Mouse (Mus musculus): Measurements from ENCODE around the gene Zscan2.
A peak's percentile ranks its signal among the peaks of the same experiment; 100 is the strongest.

The Zscan2 gene

GRCm38 (mm10) chr7:80885666-80886065, 24.9 kb downstream of the Zscan2 start:
- peak; percentile 57 for DNase-seq (ENCODE audit: low read depth)

DNA sequence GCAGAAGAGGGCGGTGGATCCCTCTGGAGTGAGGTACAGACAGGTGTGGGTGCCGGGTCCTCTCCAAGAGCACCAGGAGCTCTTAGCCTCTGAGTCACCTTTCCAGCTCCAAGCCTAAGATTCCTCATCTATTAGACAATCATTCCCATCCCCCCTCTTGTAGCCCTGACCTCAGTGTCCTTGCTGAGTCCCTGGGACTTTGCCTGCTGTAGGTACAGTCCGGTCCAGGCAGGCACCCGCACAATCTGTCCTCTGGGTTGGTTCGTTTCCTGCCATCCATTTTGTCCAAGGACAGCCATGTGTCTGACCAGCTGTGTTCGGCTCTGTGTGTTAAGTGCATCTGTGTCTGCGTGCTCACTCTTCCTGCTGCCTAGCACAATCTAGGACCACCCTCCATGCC, 27.9 kb downstream of the Zscan2 start:
- no peak for DNase-seq (ENCODE audit: low read depth)

DNA sequence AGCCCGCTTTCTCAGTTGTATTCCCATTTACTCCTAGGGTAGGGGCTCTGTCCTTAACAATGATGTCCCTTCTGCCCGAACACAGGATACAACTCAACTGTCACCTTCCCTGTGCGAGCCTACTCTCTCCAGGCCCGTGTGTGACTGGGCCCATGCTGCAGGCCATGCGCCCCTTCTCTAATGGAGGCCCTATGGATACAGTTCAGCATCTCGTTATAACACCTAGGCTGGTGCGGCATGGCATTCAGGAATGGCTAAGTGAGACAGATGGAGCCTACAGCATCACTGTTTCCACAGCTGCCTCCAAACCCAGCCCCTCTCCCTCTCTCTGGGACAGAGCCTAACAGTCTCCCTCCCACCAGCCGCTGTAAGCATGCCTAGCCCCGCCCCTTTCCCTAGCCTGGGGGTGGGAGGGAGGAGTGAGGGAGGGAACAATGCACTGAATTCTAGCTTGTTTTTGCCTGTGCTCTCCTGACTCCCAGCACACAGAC, 28.3 kb downstream of the Zscan2 start:
- peak; percentile 66 for DNase-seq (ENCODE audit: low read depth)

GRCm38 (mm10) chr7:80889841-80890241, 29.1 kb downstream of the Zscan2 start:
- no peak for DNase-seq (ENCODE audit: low read depth)

DNA sequence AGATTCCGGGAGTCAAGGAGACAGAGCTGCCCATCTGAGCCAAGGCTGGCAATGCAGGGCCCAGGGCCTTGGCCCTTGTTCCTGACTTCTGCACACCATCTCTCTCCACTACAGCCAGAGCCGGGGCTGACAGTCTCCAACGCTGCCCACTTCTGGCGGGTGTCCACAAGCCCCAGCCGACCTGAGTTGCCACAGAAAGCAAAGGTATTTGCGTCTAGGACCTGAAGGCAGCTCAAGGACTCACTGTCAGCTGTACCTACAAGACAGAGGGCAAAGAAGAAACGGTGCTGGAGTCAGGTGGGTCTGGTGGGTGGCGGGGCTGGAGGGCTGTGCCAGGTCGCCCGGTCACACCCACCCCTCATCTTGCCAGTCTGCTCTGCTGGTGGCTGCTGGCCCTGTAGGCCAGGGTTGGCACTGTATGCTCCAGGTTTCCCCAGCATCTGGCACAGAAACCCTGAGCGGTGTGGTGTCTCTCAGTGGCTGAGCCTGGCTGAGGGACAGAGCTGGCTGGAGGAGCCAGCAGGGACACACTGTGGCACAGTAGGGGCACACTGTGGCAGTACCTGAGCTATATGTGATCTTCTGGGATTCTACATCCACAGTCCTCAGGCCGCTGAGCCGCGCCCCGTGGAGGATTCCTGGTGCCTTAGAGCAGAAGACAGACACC, 32.5 kb downstream of the Zscan2 start:
- no peak for DNase-seq (ENCODE audit: low read depth)

GRCm38 (mm10) chr7:80893753-80894129, 33.0 kb downstream of the Zscan2 start:
- DNase-seq (ENCODE audit: low read depth) = no peak

DNA sequence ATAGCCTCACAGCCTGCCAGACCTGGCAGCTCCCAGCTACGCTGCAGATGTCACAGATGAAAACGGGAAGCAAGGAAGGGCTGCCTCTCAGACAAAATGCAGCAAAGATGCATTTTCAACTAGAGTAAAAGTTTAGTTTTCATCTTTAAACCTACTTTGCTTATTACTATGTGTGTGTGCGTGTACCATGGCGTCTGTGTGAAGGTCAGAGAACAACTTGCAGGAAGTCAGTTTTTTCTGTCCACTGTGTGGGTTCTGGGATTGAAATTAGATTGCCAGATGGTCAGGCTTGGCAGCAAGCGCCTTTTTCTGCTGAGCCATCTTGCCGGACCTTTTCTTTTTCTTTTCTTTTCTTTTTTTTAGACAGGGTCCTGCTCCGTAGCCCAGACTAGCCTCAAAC, 33.5 kb downstream of the Zscan2 start:
- no peak for DNase-seq (ENCODE audit: low read depth)

DNA sequence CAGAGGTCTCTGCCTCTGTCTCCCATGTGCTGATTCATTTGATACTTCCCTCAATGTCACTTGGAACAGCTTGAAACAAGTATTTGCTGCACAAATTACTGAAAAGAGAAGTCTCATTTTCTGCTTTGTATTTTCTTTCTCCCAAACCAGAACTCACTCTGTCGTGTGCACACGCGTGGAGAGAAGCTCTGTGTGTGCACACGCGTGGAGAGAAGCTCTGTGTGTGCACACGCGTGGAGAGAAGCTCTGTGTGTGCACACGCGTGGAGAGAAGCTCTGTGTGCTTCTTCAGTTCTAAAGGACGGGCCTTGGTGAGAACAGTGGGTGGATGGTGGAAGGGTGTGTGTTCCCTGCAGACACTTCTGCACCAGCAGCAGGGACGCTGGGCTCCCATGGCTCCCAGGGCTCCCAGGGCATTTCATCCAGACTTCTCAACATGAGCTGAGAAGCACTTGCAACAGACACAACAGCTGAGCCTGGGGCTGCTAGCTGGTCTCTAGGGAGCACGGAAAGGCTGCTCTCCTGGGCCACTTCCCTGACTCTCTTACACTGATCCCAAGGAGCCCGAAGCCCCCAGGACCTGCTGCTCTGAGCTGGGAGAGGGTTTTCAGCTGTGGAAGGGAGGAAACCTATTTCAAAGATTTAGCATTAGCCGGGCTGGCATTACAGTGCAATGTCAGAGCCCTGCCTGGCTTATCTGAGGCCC, 34.2 kb downstream of the Zscan2 start:
- no peak for DNase-seq (ENCODE audit: low read depth)

- no peak for DNase-seq (ENCODE audit: low read depth)
Observed at GRCm38 (mm10) chr7:80897134-80897533, 36.4 kb downstream of the Zscan2 start.

GRCm38 (mm10) chr7:80897721-80898120, 37.0 kb downstream of the Zscan2 start:
- no peak for DNase-seq (ENCODE audit: low read depth)

- peak; percentile 94 for DNase-seq (ENCODE audit: low read depth)
Observed at GRCm38 (mm10) chr7:80900944-80901501, 40.3 kb downstream of the Zscan2 start, which contains the start of gene Wdr73. TSS of gene Wdr73 (minus strand) at chr7:80901269.

- DNase-seq (ENCODE audit: low read depth) = peak; percentile 53
Observed at GRCm38 (mm10) chr7:80901541-80902274, 41.0 kb downstream of the Zscan2 start.

DNA sequence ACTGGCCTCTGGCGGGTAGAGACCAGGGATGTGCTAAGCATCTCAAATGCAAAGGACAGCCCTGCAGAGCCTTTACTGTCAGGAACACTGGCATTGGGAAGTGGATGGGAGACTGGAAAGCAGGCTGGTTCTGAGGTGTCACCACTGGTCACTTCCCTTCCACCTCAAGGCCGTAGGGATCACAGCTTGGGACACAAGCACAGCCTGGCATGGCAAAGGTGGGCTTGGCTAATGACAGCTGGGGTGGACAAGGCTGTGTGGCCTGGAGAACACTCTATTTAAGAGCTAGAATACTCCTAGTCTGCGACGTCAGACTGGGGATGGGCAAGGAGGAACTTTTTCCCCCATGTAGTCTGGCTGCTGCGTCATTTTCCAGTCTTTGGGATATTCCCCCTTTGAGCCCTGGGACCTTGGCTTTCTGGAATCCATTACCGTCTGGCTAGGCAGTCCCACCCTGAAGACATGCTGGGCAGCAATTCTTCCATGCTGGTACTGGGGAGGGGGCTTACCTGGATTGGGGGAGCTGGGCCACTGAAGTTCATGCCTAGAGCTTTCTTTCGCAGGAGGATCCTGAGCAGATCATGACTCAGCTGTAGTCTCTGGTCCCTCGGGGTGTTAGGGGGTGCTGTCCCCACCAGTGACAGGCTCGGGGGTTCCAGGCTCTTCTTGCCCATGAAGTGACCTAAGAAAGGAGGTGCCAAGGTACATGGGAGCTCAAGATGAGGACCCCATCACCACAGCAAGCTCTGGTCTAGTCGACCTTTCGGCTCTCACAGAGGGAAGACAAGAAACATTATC, 43.1 kb downstream of the Zscan2 start:
- DNase-seq (ENCODE audit: low read depth) = no peak

DNA sequence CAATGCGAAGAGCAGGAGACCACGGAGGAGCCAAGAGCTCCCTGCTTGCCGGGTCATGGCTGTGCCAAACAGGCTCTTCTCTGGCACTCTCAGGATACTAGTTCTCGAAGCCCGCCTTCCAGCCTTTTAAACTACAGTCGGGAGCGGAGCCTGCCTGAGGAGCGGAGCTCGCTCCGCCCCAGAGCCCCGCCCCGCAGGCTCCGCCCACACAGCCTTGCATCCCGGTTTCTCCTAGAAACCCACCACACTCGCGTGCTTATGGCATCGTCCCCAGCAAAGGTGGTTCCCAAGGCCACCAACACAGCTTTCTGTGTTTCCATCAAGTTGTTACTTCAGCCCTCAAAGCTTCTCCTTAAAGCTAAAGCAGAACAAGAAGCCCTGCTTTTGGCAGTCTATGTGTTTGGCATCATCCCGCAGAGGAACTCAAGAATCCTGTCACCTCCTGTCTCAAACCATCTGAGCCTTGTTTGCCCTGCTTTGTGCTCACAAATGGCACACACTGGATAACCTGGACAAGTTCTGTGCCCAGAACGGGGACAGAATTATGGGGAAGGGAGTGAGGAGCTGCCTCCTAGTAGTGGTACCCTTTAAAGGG, 44.3 kb downstream of the Zscan2 start, which contains the start of gene Nmb:
Nmb (minus strand) TSS at position 156 of the 595 bp plus-strand sequence.
- DNase-seq (ENCODE audit: low read depth) = peak; percentile 49

DNA sequence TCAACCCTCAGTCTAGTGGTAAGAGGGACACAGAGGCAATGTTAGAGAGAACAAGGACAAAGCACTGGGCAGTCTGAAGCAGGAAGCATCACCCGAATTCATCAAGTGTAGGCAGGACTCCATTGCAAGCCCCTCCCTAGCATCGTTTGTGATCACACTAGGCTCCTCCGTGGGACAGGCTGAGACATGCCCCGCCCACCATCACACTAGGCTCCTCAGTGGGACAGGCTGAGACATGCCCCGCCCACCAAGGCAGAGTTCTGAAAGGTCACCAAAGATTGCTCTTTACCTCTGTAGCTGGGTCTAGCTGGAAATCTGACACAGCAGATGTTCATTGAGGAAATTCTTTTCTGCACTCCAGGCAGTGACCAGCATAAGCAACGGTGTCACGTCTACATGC, 50.3 kb downstream of the Zscan2 start:
- no peak for DNase-seq (ENCODE audit: low read depth)

DNA sequence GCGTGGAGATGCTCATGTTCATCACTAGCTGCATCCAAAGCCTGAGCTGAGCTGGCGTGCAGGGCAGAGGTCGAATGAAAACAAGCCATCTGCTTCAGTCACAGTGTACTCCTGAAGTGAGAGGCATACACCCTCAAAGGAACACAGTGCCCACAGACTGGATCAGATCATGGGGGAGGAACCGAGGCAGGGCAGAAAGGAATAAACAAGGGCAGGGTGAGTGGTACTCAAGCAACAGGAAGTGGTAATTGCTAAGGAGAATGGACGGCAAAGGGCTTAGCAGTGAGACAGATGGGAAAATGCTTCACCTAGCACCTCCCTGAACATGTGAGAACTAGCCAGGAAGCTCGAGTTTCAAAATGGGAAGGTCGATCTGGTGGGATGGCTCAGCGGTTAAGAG, 51.8 kb downstream of the Zscan2 start:
- no peak for DNase-seq (ENCODE audit: low read depth)

GRCm38 (mm10) chr7:80917916-80918465, 57.3 kb downstream of the Zscan2 start:
- no peak for DNase-seq (ENCODE audit: low read depth)

DNA sequence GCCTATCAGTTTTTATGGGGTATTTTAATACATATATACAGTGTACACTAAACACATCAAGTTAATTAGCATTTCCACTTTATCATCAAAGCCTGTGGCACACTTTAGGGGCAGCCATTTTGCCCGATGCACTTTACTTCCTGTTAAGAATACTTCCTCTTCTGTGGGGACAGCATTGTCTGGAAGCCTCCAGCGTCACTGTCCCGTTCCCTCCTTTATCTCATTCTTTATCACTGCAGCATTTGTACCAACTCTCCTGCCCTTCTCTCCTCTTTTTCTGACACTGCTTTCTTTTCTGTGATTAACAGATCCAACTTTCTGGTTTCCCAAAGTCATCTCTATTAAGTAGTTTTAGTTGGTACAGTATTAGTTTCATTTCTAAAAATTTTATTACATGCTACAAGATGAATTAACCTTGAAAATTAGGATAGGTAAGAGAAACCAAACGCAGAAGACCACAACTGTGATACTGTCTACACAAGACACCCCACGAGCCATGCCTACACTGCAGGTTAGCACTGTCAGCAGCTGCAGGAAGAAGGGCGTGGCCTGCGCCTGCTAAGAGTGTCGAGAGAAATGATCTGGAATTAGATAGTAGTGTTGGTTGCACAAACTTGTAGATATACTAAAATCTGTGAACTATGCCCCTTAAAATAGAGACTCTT, 58.4 kb downstream of the Zscan2 start:
- no peak for DNase-seq (ENCODE audit: low read depth)

GRCm38 (mm10) chr7:80919647-80920008, 58.9 kb downstream of the Zscan2 start:
- DNase-seq (ENCODE audit: low read depth) = no peak

DNA sequence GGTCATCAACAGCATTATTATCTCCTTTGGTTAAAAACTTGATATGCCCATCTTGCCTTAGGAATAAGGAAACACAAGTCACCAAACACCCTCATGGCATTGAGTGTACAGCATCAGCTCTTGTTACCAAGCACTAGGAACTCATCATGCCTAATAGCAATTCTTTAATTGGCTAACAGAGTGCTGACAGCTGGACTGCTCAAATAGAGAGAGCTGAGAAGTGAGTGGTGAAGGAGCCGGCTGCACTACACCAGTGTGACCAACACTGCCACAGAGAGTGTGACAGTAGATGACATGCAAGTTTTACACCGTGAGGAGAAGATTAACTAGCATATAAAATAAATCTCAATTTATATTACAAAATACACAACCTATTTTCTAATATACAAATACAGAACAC, 62.4 kb downstream of the Zscan2 start:
- no peak for DNase-seq (ENCODE audit: low read depth)

Data from NIH3T3 (cell line).